Mouse (Mus musculus) gastrocnemius, postnatal 36 days (tissue): ENCODE results near the gene Serpina1d. TPM values are rescaled to one million over a fixed set of nuclear protein-coding genes. Genes with fewer than 3 reads are reported as not detected.
"Not testable (repeated sequence)": the region's sequence is repeated elsewhere in the genome, so short reads cannot be mapped to it uniquely, and the experiment has no call there.

Experiments used
- DNase-seq, 2 experiments: peaks; one replicate each; pipeline ENCODE4 v3.0.0; 2022
- intact Hi-C: fragments of 180-260 bp; cut with DNase I; formaldehyde crosslinking; loops from one replicate; pipeline ENCODE4 v1.15.1; 2025
- long read RNA-seq, 2 experiments: library from polyadenylated mRNA; stranded (forward); transcript quantifications; one replicate each; pipeline ENCODE4 v2.0.0; 2021
- total RNA-seq, 2 experiments: library from RNA; stranded (reverse); gene quantifications; 2 replicates each; pipeline ENCODE4 v1.2.3; 2021

Gene Serpina1d
- under 1 TPM in 1 of 2 experiments, not detected in 1; 0.69 TPM for total RNA-seq
- long read RNA-seq, experiment 1 = 0 reads
- long read RNA-seq, experiment 2 = 0 reads

- intact Hi-C loops, DNase-seq: not testable (repeated sequence)
Measured at GRCm38 (mm10) chr12:103773246-103773851, at the start of gene Serpina1d. Serpina1d (minus strand) TSS chr12:103773592.

GRCm38 (mm10) chr12:103770597-103770996, 2.8 kb downstream of the Serpina1d start:
- DNase-seq, intact Hi-C loops: not testable (repeated sequence)

GRCm38 (mm10) chr12:103763083-103763482, 10.3 kb downstream of the Serpina1d start:
- intact Hi-C loops = not testable (repeated sequence)

GRCm38 (mm10) chr12:103760316-103760715, 13.1 kb downstream of the Serpina1d start:
- DNase-seq, intact Hi-C loops: not testable (repeated sequence)

More at GRCm38 (mm10) chr12:103763083-103763482, 10.3 kb downstream of the Serpina1d start:
- DNase-seq = not testable (repeated sequence)

- intact Hi-C loops = not testable (repeated sequence)
Measured at GRCm38 (mm10) chr12:103745957-103746356, 27.4 kb downstream of the Serpina1d start.

GRCm38 (mm10) chr12:103737791-103738580, 35.4 kb downstream of the Serpina1d start:
- intact Hi-C loops, DNase-seq: not testable (repeated sequence)

More at GRCm38 (mm10) chr12:103745957-103746356, 27.4 kb downstream of the Serpina1d start:
- not testable (repeated sequence) for DNase-seq

GRCm38 (mm10) chr12:103735566-103735965, 37.8 kb downstream of the Serpina1d start:
- intact Hi-C loops = not testable (repeated sequence)

GRCm38 (mm10) chr12:103735101-103735500, 38.3 kb downstream of the Serpina1d start:
- intact Hi-C loops, DNase-seq: not testable (repeated sequence)

More at GRCm38 (mm10) chr12:103735566-103735965, 37.8 kb downstream of the Serpina1d start:
- not testable (repeated sequence) for DNase-seq

Other genes starting within 250 kb of the Serpina1d start
- under 1 TPM; 0.15 to 0.25 TPM for gene Ppp4r4, start 241.3 kb downstream of the Serpina1d start, total RNA-seq
- gene Serpina10, start 142.1 kb downstream of the Serpina1d start, total RNA-seq = not detected
- not detected for gene Serpina6, start 116.4 kb downstream of the Serpina1d start, total RNA-seq
- not detected for gene Serpina16, start 97.5 kb downstream of the Serpina1d start, total RNA-seq
- gene Serpina1f, start 78.1 kb downstream of the Serpina1d start, total RNA-seq = not detected
- gene Serpina1b, start 56.8 kb upstream of the Serpina1d start, total RNA-seq = under 1 TPM in 1 of 2 experiments, not detected in 1; 0.74 TPM
- gene Serpina1a, start 90.0 kb upstream of the Serpina1d start, total RNA-seq = not detected
- under 1 TPM in 1 of 2 experiments, not detected in 1; 0.43 TPM for gene Serpina1c, start 131.3 kb upstream of the Serpina1d start, total RNA-seq
- gene Serpina1e, start 185.4 kb upstream of the Serpina1d start, total RNA-seq = not detected
- gene Serpina11, start 216.4 kb upstream of the Serpina1d start, total RNA-seq = not detected
- not detected for gene Serpina9, start 240.2 kb upstream of the Serpina1d start, total RNA-seq